Mouse (Mus musculus): ENCODE measurements at regions not wholly inside any gene's neighbourhood (a gene's known extent, or its start where the extent isn't known, plus 50 kb on each side); places are given as distances from the start of the nearest gene placed in this dataset.

- no peak for DNase-seq (ENCODE audit: extremely low read depth, low read depth)
Observed at GRCm38 (mm10) chr9:117967080-117967479, 73.2 kb upstream of the Azi2 start.

GRCm38 (mm10) chr9:117966326-117966989, 73.8 kb upstream of the Azi2 start:
- DNase-seq (ENCODE audit: extremely low read depth, low read depth): no peak

- DNase-seq (ENCODE audit: extremely low read depth, low read depth): no peak
Observed at GRCm38 (mm10) chr9:117962088-117963030, 77.9 kb upstream of the Azi2 start.

GRCm38 (mm10) chr9:117959845-117960244, 80.5 kb upstream of the Azi2 start:
- peak; percentile 27 for DNase-seq (ENCODE audit: extremely low read depth, low read depth)

- no peak for DNase-seq (ENCODE audit: extremely low read depth, low read depth)
Observed at GRCm38 (mm10) chr9:117957195-117957594, 83.1 kb upstream of the Azi2 start.

GRCm38 (mm10) chr9:117956691-117957090, 83.6 kb upstream of the Azi2 start:
- no peak for DNase-seq (ENCODE audit: extremely low read depth, low read depth)

GRCm38 (mm10) chr9:117927466-117927847, 112.8 kb upstream of the Azi2 start:
- DNase-seq (ENCODE audit: extremely low read depth, low read depth): peak; percentile 81

- DNase-seq (ENCODE audit: extremely low read depth, low read depth): peak; percentile 63
Observed at GRCm38 (mm10) chr9:117926700-117927465, 113.4 kb upstream of the Azi2 start.

- DNase-seq (ENCODE audit: extremely low read depth, low read depth): peak; percentile 64
Observed at GRCm38 (mm10) chr9:117922992-117923391, 117.3 kb upstream of the Azi2 start.

GRCm38 (mm10) chr9:117907895-117908424, 132.3 kb upstream of the Azi2 start:
- DNase-seq (ENCODE audit: extremely low read depth, low read depth): no peak

GRCm38 (mm10) chr9:117905045-117905747, 135.1 kb upstream of the Azi2 start:
- no peak for DNase-seq (ENCODE audit: extremely low read depth, low read depth)

- DNase-seq (ENCODE audit: extremely low read depth, low read depth): no peak
Observed at GRCm38 (mm10) chr9:117904621-117905020, 135.7 kb upstream of the Azi2 start.

GRCm38 (mm10) chr9:117903025-117903424, 137.3 kb upstream of the Azi2 start:
- peak; percentile 31 for DNase-seq (ENCODE audit: extremely low read depth, low read depth)

- DNase-seq (ENCODE audit: extremely low read depth, low read depth): no peak
Observed at GRCm38 (mm10) chr9:117902239-117902939, 137.9 kb upstream of the Azi2 start.

GRCm38 (mm10) chr9:117900631-117901030, 139.7 kb upstream of the Azi2 start:
- no peak for DNase-seq (ENCODE audit: extremely low read depth, low read depth)

- DNase-seq (ENCODE audit: extremely low read depth, low read depth): peak; percentile 45
Observed at GRCm38 (mm10) chr9:117896517-117896916, 143.8 kb upstream of the Azi2 start.

- no peak for DNase-seq (ENCODE audit: extremely low read depth, low read depth)
Observed at GRCm38 (mm10) chr9:117892601-117893000, 147.7 kb upstream of the Azi2 start.

- DNase-seq (ENCODE audit: extremely low read depth, low read depth): no peak
Observed at GRCm38 (mm10) chr9:117873172-117873571, 167.1 kb upstream of the Azi2 start.

- DNase-seq (ENCODE audit: extremely low read depth, low read depth): no peak
Observed at GRCm38 (mm10) chr9:117872387-117873081, 167.8 kb upstream of the Azi2 start.

GRCm38 (mm10) chr9:117872021-117872386, 168.3 kb upstream of the Azi2 start:
- DNase-seq (ENCODE audit: extremely low read depth, low read depth): no peak

All from MEL-GATA-1-ER (cell line).